Mouse (Mus musculus) embryonic facial prominence, embryonic 11.5 days (tissue): ENCODE data around the gene Ddx54. TPM values are rescaled to one million over a fixed set of nuclear protein-coding genes. Genes with fewer than 3 reads are reported as not detected.

Source experiments
- ATAC-seq: fragments of 200-750 bp; cut with Nextera tagmentation; replicated peaks from 2 replicates; pipeline ENCODE4 v1.8.0; 2017; ENCODE audit warnings: low read depth; ENCODE audit not compliant: insufficient number of reproducible peaks, low FRiP score, low TSS enrichment
- DNase-seq: peaks from one replicate; pipeline ENCODE4 v3.0.0-alpha.2; 2015; ENCODE audit warnings: low spot score
- H3K27ac ChIP-seq: fragments of 300-500 bp; sonication (generic); replicated peaks from 2 replicates; pipeline ENCODE4 v1.5.1; 2014; ENCODE audit warnings: mild to moderate bottlenecking, low read depth, low read length, control low read depth
- H3K27me3 ChIP-seq: fragments of 300-500 bp; sonication (generic); 2 replicates; pipeline ENCODE4 v1.6.1; 2014; ENCODE audit warnings: mild to moderate bottlenecking, low read length, moderate library complexity, mixed read lengths; ENCODE audit not compliant: control insufficient read depth, insufficient read depth
- H3K36me3 ChIP-seq: fragments of 300-500 bp; sonication (generic); replicated peaks from 2 replicates; pipeline ENCODE4 v1.6.1; 2014; ENCODE audit warnings: low read depth, mild to moderate bottlenecking, low read length, moderate library complexity, mixed read lengths; ENCODE audit not compliant: control insufficient read depth, insufficient read depth
- H3K4me1 ChIP-seq: fragments of 300-500 bp; sonication (generic); 2 replicates; pipeline ENCODE4 v1.6.1; 2014; ENCODE audit warnings: low read length, mixed read lengths; ENCODE audit not compliant: control insufficient read depth, insufficient read depth
- H3K4me2 ChIP-seq: fragments of 300-500 bp; sonication (generic); 2 replicates; pipeline ENCODE4 v1.6.1; 2014; ENCODE audit warnings: low read depth, mild to moderate bottlenecking, control low read depth, low read length, moderate library complexity
- H3K4me3 ChIP-seq: fragments of 300-500 bp; sonication (generic); 2 replicates; pipeline ENCODE4 v1.5.1; 2014; ENCODE audit warnings: low read depth, low read length, control low read depth
- H3K9ac ChIP-seq: fragments of 300-500 bp; sonication (generic); replicated peaks from 2 replicates; pipeline ENCODE4 v1.6.1; 2014; ENCODE audit warnings: mild to moderate bottlenecking, control low read depth, low read length
- H3K9me3 ChIP-seq: fragments of 300-500 bp; sonication (generic); replicated peaks from 2 replicates; pipeline ENCODE4 v1.6.1; 2016; ENCODE audit warnings: mild to moderate bottlenecking, low read length, inconsistent platforms, mixed read lengths; ENCODE audit not compliant: control insufficient read depth
- WGBS: fragments of 180-500 bp; shearing (Covaris S2); extraction: QIAGEN DNeasy Blood & Tissue Kit; methylation state at CpG from one replicate; pipeline ENCODE4 v1.1.7; 2014; 5-methylcytosine and 5-hydroxymethylcytosine counted together
- polyA plus RNA-seq: library from polyadenylated mRNA; unstranded; fragments of >200 nt; fragmentation: Nextera tagmentation; extraction: Ambion mirVana; gene quantifications from 2 replicates; pipeline ENCODE4 v1.2.1, GENCODE M21; 2014

Ddx54 gene
- polyA plus RNA-seq, 1 experiment from 2014 or later, result 28.9 TPM

DNA sequence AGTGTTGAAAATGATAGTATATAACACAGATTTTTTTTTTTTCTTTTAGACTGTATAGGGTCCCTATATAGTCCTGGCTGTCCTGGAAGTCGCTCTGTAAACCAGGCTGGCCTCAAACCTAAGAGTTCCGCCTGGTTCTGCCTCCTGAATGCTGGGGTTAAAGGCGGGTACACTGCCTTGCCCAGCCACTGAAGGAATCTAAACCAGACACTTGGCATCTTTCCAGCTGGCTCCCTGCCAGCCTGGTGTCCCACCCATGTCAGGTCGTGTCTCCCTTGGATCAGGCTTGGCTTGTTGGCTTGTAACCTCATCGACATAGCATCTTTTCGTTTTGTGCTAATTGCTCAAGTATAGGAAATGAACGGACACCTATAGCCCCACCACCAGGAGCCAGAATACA, 16.1 kb downstream of the Ddx54 start:
- Histone ChIP-seq H3K36me3 (peaks cover 4% of the 10 kb centered on the region), H3K27me3 (peaks cover 5% of the 10 kb centered on the region; the same call in 1 of the 2 replicates), H3K4me3 (no peak overlapping the region), H3K9me3 (no peaks in the 10 kb centered on the region), H3K9ac (no peak overlapping the region), H3K4me1 (no peaks in the 10 kb centered on the region), H3K4me2 (no peak overlapping the region), H3K27ac (no peak overlapping the region)
- DNase-seq, result no peak
- 78% methylated on average over 7 of the region's 7 CpGs for WGBS
- ATAC-seq, result no peak

DNA sequence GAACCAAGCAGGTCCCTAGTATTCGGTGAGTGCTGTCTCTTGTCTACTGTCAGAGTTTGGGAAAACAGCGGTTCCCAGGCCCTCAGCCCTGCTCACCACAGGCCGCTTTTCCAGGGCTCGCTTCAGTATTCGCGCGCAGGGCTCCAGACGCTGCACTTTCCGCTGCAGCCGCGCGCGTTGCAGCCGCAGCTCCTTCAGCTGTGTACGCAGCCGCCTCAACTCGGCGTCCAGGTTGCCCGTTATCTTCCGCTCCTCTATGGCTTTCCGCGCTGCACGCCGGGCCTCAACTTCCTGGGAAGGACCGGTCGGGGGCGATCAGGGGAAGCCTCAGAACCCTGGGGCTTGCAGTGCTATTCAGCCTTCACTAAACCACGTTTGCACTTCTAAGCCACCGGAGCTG, 18.6 kb downstream of the Ddx54 start:
- DNase-seq, result peak; percentile 34
- Histone ChIP-seq H3K9me3 (no peaks in the 10 kb centered on the region), H3K4me2 (peak overlapping the region; percentile 21), H3K27ac (no peak overlapping the region), H3K36me3 (no peaks in the 10 kb centered on the region; the same call in 1 of the 2 replicates), H3K9ac (no peak overlapping the region), H3K4me3 (no peak overlapping the region), H3K4me1 (no peaks in the 10 kb centered on the region), H3K27me3 (peaks cover 5% of the 10 kb centered on the region; the same call in 1 of the 2 replicates)
- 9% methylated on average over 29 of the region's 29 CpGs for WGBS
- no peak for ATAC-seq

DNA sequence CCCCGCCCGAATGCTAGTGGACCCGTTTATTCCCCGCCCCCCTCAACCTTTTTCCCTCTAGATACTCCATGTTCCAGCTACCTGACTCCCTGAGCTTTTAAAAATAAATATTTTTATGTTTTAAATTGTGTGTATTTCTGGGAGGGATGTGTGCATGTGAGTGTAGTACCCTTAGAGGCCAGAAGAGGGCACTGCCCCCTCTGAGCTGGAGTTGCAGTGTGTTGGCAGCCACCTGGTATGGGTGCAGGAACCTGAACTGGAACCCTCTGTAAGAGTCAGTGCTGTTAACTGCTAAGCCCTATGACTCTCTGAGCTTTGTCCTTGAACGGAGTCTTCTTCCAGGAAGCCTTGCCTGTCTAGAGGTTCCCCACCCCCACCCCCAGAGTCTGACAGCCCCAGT, 19.4 kb downstream of the Ddx54 start:
- no peak overlapping the region for H3K4me2 ChIP-seq
- DNase-seq (no peak), ATAC-seq (no peak)
- H3K27me3 ChIP-seq, result peaks cover 5% of the 10 kb centered on the region; the same call in 1 of the 2 replicates
- 88% methylated on average over 5 of the region's 5 CpGs for WGBS
- no peaks in the 10 kb centered on the region for H3K4me1 ChIP-seq
- no peak overlapping the region for H3K9ac ChIP-seq
- no peak overlapping the region for H3K27ac ChIP-seq
- H3K9me3 ChIP-seq, result no peaks in the 10 kb centered on the region
- H3K36me3 ChIP-seq, result no peaks in the 10 kb centered on the region; the same call in 1 of the 2 replicates
- no peak overlapping the region for H3K4me3 ChIP-seq

DNA sequence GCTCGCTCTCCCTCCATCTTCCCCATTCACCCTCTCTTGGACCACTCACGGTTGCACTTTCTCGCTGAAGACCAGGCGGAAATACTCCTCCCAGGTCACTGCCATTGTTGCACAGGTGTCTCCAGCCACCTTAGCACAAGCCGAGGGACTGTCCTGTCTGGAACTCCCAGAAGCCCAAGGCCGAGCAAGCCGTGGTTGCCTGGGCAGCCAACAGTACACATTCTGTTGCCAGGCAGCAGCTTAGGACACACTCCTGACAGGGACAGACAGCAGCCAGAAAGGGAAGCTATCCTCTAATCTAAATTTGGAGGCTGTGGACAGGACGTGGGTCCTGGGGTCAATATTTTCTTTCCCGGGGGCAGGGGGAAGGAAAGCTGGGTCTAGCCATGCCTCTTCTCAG, 21.6 kb downstream of the Ddx54 start, which contains the start of gene Cfap73:
TSS of gene Cfap73 (minus strand) at position 105 of the 400 bp plus-strand sequence.
- no peak within 1 kb of the TSS for H3K9ac ChIP-seq
- no peak within 1 kb of the TSS for H3K4me3 ChIP-seq
- 58% methylated on average over 9 of the region's 9 CpGs for WGBS
- no peak within 1 kb of the TSS for H3K4me2 ChIP-seq
- no peaks in the 10 kb centered on the region for H3K9me3 ChIP-seq
- no peaks in the 10 kb centered on the region for H3K36me3 ChIP-seq
- ATAC-seq (no peak), DNase-seq (no peak)
- H3K27me3 ChIP-seq, result peaks cover 5% of the 10 kb centered on the region; the same call in 1 of the 2 replicates
- no peaks in the 10 kb centered on the region for H3K4me1 ChIP-seq
- H3K27ac ChIP-seq, result no peak within 1 kb of the TSS

DNA sequence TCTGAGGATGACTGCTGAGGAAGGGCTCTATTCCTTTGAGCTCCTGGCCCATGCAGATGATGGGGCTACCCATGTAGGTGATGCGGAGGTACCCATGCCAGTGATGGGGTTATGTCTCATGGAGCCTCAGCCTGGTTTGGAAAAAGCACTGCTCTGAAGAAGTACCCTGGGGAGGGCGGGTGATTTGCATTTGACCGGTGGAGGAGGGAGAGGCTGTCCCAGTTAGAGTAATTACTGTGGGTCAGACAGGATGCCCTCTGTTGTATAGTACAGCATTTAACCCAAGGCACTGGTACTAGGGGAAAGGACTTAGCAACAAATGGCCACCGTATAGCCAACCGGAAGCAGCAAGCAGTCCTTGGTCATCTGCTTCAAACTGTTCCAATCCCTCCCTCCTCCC, 22.3 kb downstream of the Ddx54 start:
- peaks cover 5% of the 10 kb centered on the region; the same call in 1 of the 2 replicates for H3K27me3 ChIP-seq
- H3K4me1 ChIP-seq, result no peaks in the 10 kb centered on the region
- DNase-seq, result no peak
- H3K36me3 ChIP-seq, result no peaks in the 10 kb centered on the region
- H3K9ac ChIP-seq, result no peak overlapping the region
- no peak overlapping the region for H3K27ac ChIP-seq
- no peak overlapping the region for H3K4me3 ChIP-seq
- no peaks in the 10 kb centered on the region for H3K9me3 ChIP-seq
- no peak overlapping the region for H3K4me2 ChIP-seq
- no peak for ATAC-seq
- WGBS, result 33% methylated on average over 5 of the region's 5 CpGs

DNA sequence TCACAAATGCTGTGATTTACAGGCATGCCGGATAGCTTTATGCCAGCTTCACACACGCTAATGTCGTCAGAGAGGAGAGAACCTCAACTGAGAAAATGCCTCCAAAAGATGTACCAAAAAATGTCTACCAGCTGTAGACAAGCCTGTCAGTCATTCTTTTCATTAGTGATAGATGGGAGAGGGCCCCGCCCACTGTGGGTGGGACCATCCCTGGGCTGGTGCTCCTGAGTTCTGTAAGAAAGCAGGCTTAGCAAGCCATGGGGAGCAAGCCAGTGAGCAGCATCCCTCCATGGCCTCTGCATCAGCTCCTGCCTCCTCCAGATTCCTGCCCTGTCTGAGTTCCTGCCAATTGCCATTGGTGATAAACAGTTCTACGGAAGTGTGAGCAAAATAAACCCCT, 23.1 kb downstream of the Ddx54 start:
- no peak for ATAC-seq
- H3K4me1 ChIP-seq, result no peaks in the 10 kb centered on the region
- DNase-seq, result no peak
- no peak overlapping the region for H3K9ac ChIP-seq
- H3K36me3 ChIP-seq, result no peaks in the 10 kb centered on the region
- no peaks in the 10 kb centered on the region for H3K9me3 ChIP-seq
- peaks cover 5% of the 10 kb centered on the region; the same call in 1 of the 2 replicates for H3K27me3 ChIP-seq
- no peak overlapping the region for H3K4me2 ChIP-seq
- 95% methylated on average over 5 of the region's 5 CpGs for WGBS
- H3K27ac ChIP-seq, result no peak overlapping the region
- H3K4me3 ChIP-seq, result no peak overlapping the region

DNA sequence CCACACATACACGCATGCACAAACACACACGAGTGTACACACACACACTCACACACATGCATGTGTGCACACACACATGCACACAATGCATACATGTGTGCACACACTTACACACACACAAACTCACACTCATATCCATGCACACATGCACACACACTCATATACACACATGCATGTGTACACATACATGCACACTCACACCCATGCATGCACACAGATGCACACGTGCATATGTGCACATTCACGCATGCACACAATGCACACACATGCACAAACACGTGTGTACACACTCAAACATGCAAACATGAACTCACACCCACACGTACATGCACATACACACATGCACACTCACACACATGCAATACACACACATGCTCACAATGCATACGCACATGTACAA, 27.6 kb downstream of the Ddx54 start:
- ATAC-seq, result no peak
- no peaks in the 10 kb centered on the region for H3K4me1 ChIP-seq
- no peak overlapping the region for H3K9ac ChIP-seq
- no peak overlapping the region for H3K4me3 ChIP-seq
- no peaks in the 10 kb centered on the region for H3K9me3 ChIP-seq
- no peaks in the 10 kb centered on the region for H3K27me3 ChIP-seq
- H3K36me3 ChIP-seq, result no peaks in the 10 kb centered on the region
- no peak overlapping the region for H3K27ac ChIP-seq
- H3K4me2 ChIP-seq, result no peak overlapping the region
- 83% methylated on average over 7 of the region's 7 CpGs for WGBS
- no peak for DNase-seq

DNA sequence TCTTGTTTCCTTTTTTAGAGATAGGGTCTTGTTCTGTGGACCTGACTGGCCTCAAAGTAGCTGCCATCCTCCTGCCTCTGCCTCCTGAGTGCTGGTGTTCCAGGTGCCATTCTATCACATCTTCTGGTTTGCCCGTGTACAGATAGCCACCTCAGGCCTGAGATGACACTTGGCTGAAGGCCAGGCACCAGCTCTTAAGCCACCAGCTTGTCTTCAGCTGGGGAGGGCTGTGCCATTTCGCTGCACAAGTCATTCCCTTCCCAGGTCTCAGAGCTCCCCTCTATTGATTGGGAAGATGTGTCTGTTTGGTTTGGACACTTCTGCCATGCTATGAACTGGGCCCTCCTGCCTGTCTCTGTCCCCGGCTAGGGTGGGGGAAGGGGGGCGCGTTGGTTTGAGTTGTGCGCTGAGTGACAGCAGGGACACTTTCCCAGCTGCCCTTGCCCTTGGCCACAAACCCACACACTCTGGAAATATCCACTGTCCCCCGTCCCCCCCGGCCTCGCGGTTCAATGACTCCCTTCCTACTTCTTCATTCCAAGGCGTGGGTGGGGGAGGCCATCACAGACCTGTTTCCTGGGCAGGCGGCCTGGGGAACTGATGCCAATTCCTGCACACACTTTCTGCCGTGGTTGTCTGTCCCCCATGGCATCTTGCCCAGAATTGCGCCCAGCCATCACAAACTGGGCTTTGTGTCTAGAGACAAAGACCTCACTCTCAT, 31.0 kb downstream of the Ddx54 start:
- no peak overlapping the region for H3K9ac ChIP-seq
- H3K27me3 ChIP-seq, result peaks cover 5% of the 10 kb centered on the region
- WGBS, result 81% methylated on average over 14 of the region's 14 CpGs
- no peak overlapping the region for H3K27ac ChIP-seq
- no peak overlapping the region for H3K4me3 ChIP-seq
- no peak overlapping the region for H3K4me2 ChIP-seq
- peaks cover 1% of the 10 kb centered on the region; the same call in 1 of the 2 replicates for H3K4me1 ChIP-seq
- DNase-seq, result no peak
- H3K36me3 ChIP-seq, result no peaks in the 10 kb centered on the region
- no peak for ATAC-seq
- H3K9me3 ChIP-seq, result no peaks in the 10 kb centered on the region
